Mouse (Mus musculus): Measurements from ENCODE around the gene Ubqln4. TPM values are rescaled to one million over a fixed set of nuclear protein-coding genes. Genes with fewer than 3 reads are reported as not detected.
A peak's percentile ranks its signal among the peaks of the same experiment; 100 is the strongest.

Gene Ubqln4
- polyA plus RNA-seq, 1 experiment from 2014 or later, result 46.5 TPM

GRCm38 (mm10) chr3:88555069-88555605, 1.6 kb downstream of the Ubqln4 start:
- peaks cover 46% of the 10 kb centered on the region for H3K36me3 ChIP-seq
- H3K9me3 ChIP-seq (replicated peaks), result no peaks in the 10 kb centered on the region
- 0 out of 2 replicates have a peak overlapping the region, but pooled peaks have one; percentile 84 for H3K4me3 ChIP-seq
- peak overlapping the region; percentile 91; the same call in 1 of the 2 replicates for H3K4me2 ChIP-seq
- no peak for ATAC-seq (ENCODE audit: insufficient number of reproducible peaks, low FRiP score)
- H3K27me3 ChIP-seq (replicated peaks), result no peaks in the 10 kb centered on the region
- no peak overlapping the region for H3K27ac ChIP-seq (ENCODE audit: poor library complexity, severe bottlenecking)
- WGBS, result 89% methylated on average over 5 of the region's 5 CpGs
- peaks cover 27% of the 10 kb centered on the region for H3K4me1 ChIP-seq (replicated peaks)
- H3K9ac ChIP-seq, result no peak overlapping the region; the same call in 1 of the 2 replicates

- peaks cover 52% of the 10 kb centered on the region for H3K36me3 ChIP-seq
- no peak overlapping the region for H3K27ac ChIP-seq (ENCODE audit: poor library complexity, severe bottlenecking)
- H3K4me1 ChIP-seq (replicated peaks), result peaks cover 27% of the 10 kb centered on the region
- WGBS, result 95% methylated on average over 6 of the region's 6 CpGs
- H3K4me3 ChIP-seq, result no peak overlapping the region
- no peaks in the 10 kb centered on the region for H3K9me3 ChIP-seq (replicated peaks)
- no peak for ATAC-seq (ENCODE audit: insufficient number of reproducible peaks, low FRiP score)
- 0 out of 2 replicates have a peak overlapping the region, but pooled peaks have one; percentile 32 for H3K9ac ChIP-seq
- H3K4me2 ChIP-seq, result no peak overlapping the region
- no peaks in the 10 kb centered on the region for H3K27me3 ChIP-seq (replicated peaks)
These were observed 2.2 kb downstream of the Ubqln4 start for GRCm38 (mm10) chr3:88555731-88556130.

GRCm38 (mm10) chr3:88556616-88557015, 3.1 kb downstream of the Ubqln4 start:
- no peak for ATAC-seq (ENCODE audit: insufficient number of reproducible peaks, low FRiP score)
- WGBS, result 95% methylated on average over 8 of the region's 8 CpGs
- no peak overlapping the region for H3K9ac ChIP-seq
- no peaks in the 10 kb centered on the region for H3K9me3 ChIP-seq (replicated peaks)
- no peaks in the 10 kb centered on the region for H3K27me3 ChIP-seq (replicated peaks)
- no peak overlapping the region for H3K27ac ChIP-seq (ENCODE audit: poor library complexity, severe bottlenecking)
- no peak overlapping the region for H3K4me2 ChIP-seq
- H3K4me3 ChIP-seq, result no peak overlapping the region
- peaks cover 60% of the 10 kb centered on the region for H3K36me3 ChIP-seq
- peaks cover 23% of the 10 kb centered on the region for H3K4me1 ChIP-seq (replicated peaks)

GRCm38 (mm10) chr3:88559596-88559995, 6.0 kb downstream of the Ubqln4 start:
- Histone ChIP-seq H3K9me3 (replicated peaks) (no peaks in the 10 kb centered on the region), H3K4me2 (no peak overlapping the region), H3K36me3 (peaks cover 90% of the 10 kb centered on the region), H3K4me3 (no peak overlapping the region), H3K27ac (ENCODE audit: poor library complexity, severe bottlenecking) (no peak overlapping the region), H3K4me1 (replicated peaks) (peaks cover 12% of the 10 kb centered on the region), H3K9ac (no peak overlapping the region), H3K27me3 (replicated peaks) (no peaks in the 10 kb centered on the region)
- no peak for ATAC-seq (ENCODE audit: insufficient number of reproducible peaks, low FRiP score)
- 94% methylated on average over 9 of the region's 9 CpGs for WGBS

- Histone ChIP-seq H3K9ac (no peak overlapping the region), H3K36me3 (peaks cover 99% of the 10 kb centered on the region), H3K27me3 (replicated peaks) (no peaks in the 10 kb centered on the region), H3K4me3 (no peak overlapping the region), H3K4me2 (no peak overlapping the region), H3K27ac (ENCODE audit: poor library complexity, severe bottlenecking) (no peak overlapping the region), H3K9me3 (replicated peaks) (no peaks in the 10 kb centered on the region), H3K4me1 (replicated peaks) (peaks cover 4% of the 10 kb centered on the region; the same call in 1 of the 2 replicates)
- no peak for ATAC-seq (ENCODE audit: insufficient number of reproducible peaks, low FRiP score)
- 69% methylated on average over 4 of the region's 4 CpGs for WGBS
These were observed 8.4 kb downstream of the Ubqln4 start for GRCm38 (mm10) chr3:88561989-88562388.

- Histone ChIP-seq H3K4me2 (no peak overlapping the region), H3K4me1 (replicated peaks) (peaks cover 4% of the 10 kb centered on the region; the same call in 1 of the 2 replicates), H3K4me3 (no peak overlapping the region), H3K9ac (no peak overlapping the region), H3K27ac (ENCODE audit: poor library complexity, severe bottlenecking) (no peak overlapping the region), H3K9me3 (replicated peaks) (no peaks in the 10 kb centered on the region), H3K27me3 (replicated peaks) (no peaks in the 10 kb centered on the region), H3K36me3 (peaks cover 100% of the 10 kb centered on the region)
- WGBS, result 78% methylated on average over 4 of the region's 4 CpGs
- ATAC-seq (ENCODE audit: insufficient number of reproducible peaks, low FRiP score), result no peak
These were observed 9.9 kb downstream of the Ubqln4 start for GRCm38 (mm10) chr3:88563442-88563841.

DNA sequence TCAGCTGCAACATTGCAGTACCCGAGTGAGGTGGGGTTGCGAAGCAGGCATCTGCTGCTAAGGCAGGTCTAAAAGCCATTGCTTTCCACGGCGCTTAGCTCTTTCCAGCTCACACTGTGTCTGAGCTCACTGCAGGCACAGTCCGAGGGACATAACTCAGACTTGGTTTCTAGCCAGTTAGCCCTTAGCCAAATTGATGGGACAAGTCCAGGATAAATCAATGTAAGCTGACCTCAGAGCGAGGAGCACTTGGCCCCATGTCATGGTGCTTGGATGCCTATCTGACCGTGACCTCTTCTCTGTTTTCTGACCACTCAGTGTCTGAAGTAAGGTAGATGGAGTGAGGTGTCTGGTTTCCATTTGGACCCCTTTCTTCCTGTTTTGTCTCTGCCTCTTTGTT, 10.4 kb downstream of the Ubqln4 start:
- H3K36me3 ChIP-seq, result peaks cover 100% of the 10 kb centered on the region
- no peak overlapping the region for H3K4me2 ChIP-seq
- no peaks in the 10 kb centered on the region for H3K9me3 ChIP-seq (replicated peaks)
- ATAC-seq (ENCODE audit: insufficient number of reproducible peaks, low FRiP score), result no peak
- 88% methylated on average over 7 of the region's 7 CpGs for WGBS
- H3K9ac ChIP-seq, result no peak overlapping the region
- H3K4me3 ChIP-seq, result no peak overlapping the region
- H3K4me1 ChIP-seq (replicated peaks), result peaks cover 4% of the 10 kb centered on the region; the same call in 1 of the 2 replicates
- no peaks in the 10 kb centered on the region for H3K27me3 ChIP-seq (replicated peaks)
- no peak overlapping the region for H3K27ac ChIP-seq (ENCODE audit: poor library complexity, severe bottlenecking)

GRCm38 (mm10) chr3:88566116-88566515, 12.6 kb downstream of the Ubqln4 start:
- Histone ChIP-seq H3K4me3 (no peak overlapping the region), H3K27ac (ENCODE audit: poor library complexity, severe bottlenecking) (no peak overlapping the region)
- no peak for ATAC-seq (ENCODE audit: insufficient number of reproducible peaks, low FRiP score)

DNA sequence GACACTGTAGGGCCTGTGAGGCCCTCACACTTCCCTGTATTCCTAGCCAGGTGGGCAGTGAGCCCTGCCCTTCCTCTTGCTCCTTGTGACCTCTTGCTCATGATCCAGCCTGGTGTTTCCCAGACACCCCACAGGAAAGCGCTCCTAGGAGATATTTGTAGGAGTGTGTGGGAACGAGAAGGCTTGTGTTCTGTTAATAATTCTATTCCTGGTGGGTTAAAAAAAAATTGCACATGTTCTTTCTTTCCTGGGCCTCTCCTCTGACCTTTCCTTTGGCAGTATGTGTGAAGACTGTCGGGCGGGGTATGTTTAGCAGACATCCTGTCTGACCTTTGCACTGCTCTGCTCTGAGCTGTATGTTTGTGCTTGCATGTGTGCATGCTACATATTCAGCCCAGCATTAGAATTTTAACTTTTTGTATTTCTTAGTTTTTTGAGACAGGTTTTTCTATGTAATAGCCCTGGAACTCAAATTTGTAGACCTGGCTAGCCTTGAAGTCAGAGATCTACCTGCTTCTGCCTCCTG, 13.0 kb downstream of the Ubqln4 start:
- Histone ChIP-seq H3K9ac (no peak overlapping the region), H3K27ac (ENCODE audit: poor library complexity, severe bottlenecking) (no peak overlapping the region), H3K9me3 (replicated peaks) (no peaks in the 10 kb centered on the region)

More at GRCm38 (mm10) chr3:88566116-88566515, 12.6 kb downstream of the Ubqln4 start:
- 83% methylated on average over 3 of the region's 3 CpGs for WGBS
- peaks cover 95% of the 10 kb centered on the region for H3K36me3 ChIP-seq
- no peaks in the 10 kb centered on the region for H3K9me3 ChIP-seq (replicated peaks)
- H3K9ac ChIP-seq, result no peak overlapping the region
- H3K27me3 ChIP-seq (replicated peaks), result no peaks in the 10 kb centered on the region
- H3K4me2 ChIP-seq, result no peak overlapping the region
- H3K4me1 ChIP-seq (replicated peaks), result peaks cover 4% of the 10 kb centered on the region; the same call in 1 of the 2 replicates

DNA sequence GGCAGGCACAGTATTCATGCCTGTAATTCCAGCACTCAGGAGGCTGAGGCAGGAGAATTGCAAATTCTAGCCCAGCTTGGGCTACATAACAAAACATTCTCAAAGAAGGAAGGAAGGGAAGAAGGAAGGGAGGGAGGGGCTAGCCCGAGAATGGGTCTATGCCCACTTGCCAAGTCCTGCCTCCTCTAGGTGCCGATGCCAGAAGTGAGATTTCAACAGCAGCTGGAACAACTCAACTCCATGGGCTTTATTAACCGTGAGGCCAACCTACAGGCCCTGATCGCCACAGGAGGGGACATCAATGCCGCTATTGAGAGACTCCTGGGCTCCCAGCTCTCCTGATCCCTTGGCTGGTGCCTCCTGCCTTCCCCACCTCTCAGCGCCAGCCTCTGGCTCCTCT, 14.3 kb downstream of the Ubqln4 start:
- H3K27me3 ChIP-seq (replicated peaks), result no peaks in the 10 kb centered on the region
- no peak for ATAC-seq (ENCODE audit: insufficient number of reproducible peaks, low FRiP score)
- WGBS, result 86% methylated on average over 6 of the region's 6 CpGs
- H3K36me3 ChIP-seq, result peaks cover 77% of the 10 kb centered on the region
- H3K4me1 ChIP-seq (replicated peaks), result peaks cover 4% of the 10 kb centered on the region; the same call in 1 of the 2 replicates
- no peak overlapping the region for H3K27ac ChIP-seq (ENCODE audit: poor library complexity, severe bottlenecking)
- H3K9ac ChIP-seq, result no peak overlapping the region
- H3K9me3 ChIP-seq (replicated peaks), result no peaks in the 10 kb centered on the region
- H3K4me3 ChIP-seq, result no peak overlapping the region
- H3K4me2 ChIP-seq, result no peak overlapping the region

More for the DNA sequence above, 13.0 kb downstream of the Ubqln4 start:
- Histone ChIP-seq H3K4me3 (no peak overlapping the region), H3K4me1 (replicated peaks) (peaks cover 4% of the 10 kb centered on the region; the same call in 1 of the 2 replicates), H3K4me2 (no peak overlapping the region), H3K36me3 (peaks cover 90% of the 10 kb centered on the region), H3K27me3 (replicated peaks) (no peaks in the 10 kb centered on the region)
- WGBS, result 83% methylated on average over 4 of the region's 4 CpGs
- ATAC-seq (ENCODE audit: insufficient number of reproducible peaks, low FRiP score), result no peak

DNA sequence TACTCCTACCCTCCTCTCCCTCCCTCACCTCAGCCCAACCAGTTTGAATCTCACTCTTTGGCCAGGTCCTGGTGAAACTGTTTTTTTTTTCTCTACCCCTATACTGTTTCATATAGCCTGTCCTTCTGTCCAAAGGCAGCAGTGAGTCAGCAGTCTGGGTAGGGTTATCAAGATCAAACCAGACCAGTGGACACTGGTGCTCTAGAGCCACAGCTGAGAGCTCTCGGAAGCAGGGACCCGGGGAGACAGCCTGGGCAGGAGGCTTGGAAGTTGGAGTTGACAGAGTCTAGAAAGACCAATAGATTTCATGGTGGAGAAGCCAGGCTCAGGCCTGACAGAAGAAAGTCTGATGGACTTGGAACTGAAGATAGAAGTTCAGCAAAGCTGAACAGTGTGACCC, 15.1 kb downstream of the Ubqln4 start:
- H3K27me3 ChIP-seq (replicated peaks), result no peaks in the 10 kb centered on the region
- WGBS, result 94% methylated on average over 2 of the region's 2 CpGs
- H3K27ac ChIP-seq (ENCODE audit: poor library complexity, severe bottlenecking), result no peak overlapping the region
- ATAC-seq (ENCODE audit: insufficient number of reproducible peaks, low FRiP score), result no peak; the same call in 1 of the 2 replicates
- H3K4me1 ChIP-seq (replicated peaks), result peaks cover 4% of the 10 kb centered on the region; the same call in 1 of the 2 replicates
- no peak overlapping the region for H3K4me3 ChIP-seq
- H3K4me2 ChIP-seq, result no peak overlapping the region
- peaks cover 70% of the 10 kb centered on the region for H3K36me3 ChIP-seq
- no peaks in the 10 kb centered on the region for H3K9me3 ChIP-seq (replicated peaks)
- no peak overlapping the region for H3K9ac ChIP-seq

Data from heart, embryonic 12.5 days (tissue).